Mouse (Mus musculus) ES-Bruce4 (cell line): Measurements from ENCODE around the gene 1700028P14Rik. TPM values are rescaled to one million over a fixed set of nuclear protein-coding genes. Genes with fewer than 3 reads are reported as not detected.
A peak's percentile ranks its signal among the peaks of the same experiment; 100 is the strongest.

ENCODE experiments used
- H3K27ac ChIP-seq: 2 replicates; pipeline ENCODE4 v1.5.1; 2012; ENCODE audit warnings: low read length, inconsistent platforms; ENCODE audit not compliant: insufficient read depth
- H3K27me3 ChIP-seq: 2 replicates; pipeline ENCODE4 v1.6.1; 2012; ENCODE audit warnings: mild to moderate bottlenecking, low read length, inconsistent platforms; ENCODE audit not compliant: control insufficient read depth, poor library complexity, insufficient read depth, severe bottlenecking
- H3K36me3 ChIP-seq: 2 replicates; pipeline ENCODE4 v1.6.1; 2012; ENCODE audit warnings: inconsistent platforms, mild to moderate bottlenecking, low read length, moderate library complexity; ENCODE audit not compliant: control insufficient read depth, poor library complexity, insufficient read depth, severe bottlenecking
- H3K4me1 ChIP-seq: one replicate; pipeline ENCODE4 v1.8.1; 2011; ENCODE audit warnings: low read length; ENCODE audit not compliant: control insufficient read depth, insufficient read depth
- H3K4me3 ChIP-seq: 2 replicates; pipeline ENCODE4 v1.5.1; 2011; ENCODE audit warnings: low read depth, mild to moderate bottlenecking, low read length
- H3K9ac ChIP-seq: 2 replicates; pipeline ENCODE4 v1.6.1; 2012; ENCODE audit warnings: low read depth, mild to moderate bottlenecking, inconsistent platforms; ENCODE audit not compliant: poor library complexity, severe bottlenecking
- H3K9me3 ChIP-seq: replicated peaks from 2 replicates; pipeline ENCODE4 v1.6.1; 2012; ENCODE audit warnings: mild to moderate bottlenecking, low read length, inconsistent platforms; ENCODE audit not compliant: control insufficient read depth, poor library complexity, insufficient read depth, severe bottlenecking
- CTCF ChIP-seq: IDR thresholded peaks from one replicate; pipeline ENCODE4 v1.8.1; 2011; ENCODE audit warnings: low read depth, low read length
- EP300 ChIP-seq: IDR thresholded peaks from 2 replicates; pipeline ENCODE4 v1.6.1; 2011; ENCODE audit warnings: low read depth, low read length; ENCODE audit not compliant: insufficient read depth
- POLR2A ChIP-seq: IDR thresholded peaks from one replicate; pipeline ENCODE4 v1.8.1; 2011; ENCODE audit warnings: low read length; ENCODE audit not compliant: insufficient read depth
- polyA plus RNA-seq: library from polyadenylated mRNA; stranded (reverse); fragments of >200 nt; gene quantifications from 2 replicates; pipeline ENCODE4 v1.2.4, GENCODE M21; 2011; ENCODE audit warnings: low read depth; ENCODE audit not compliant: missing spikeins, insufficient read depth, insufficient read length

The 1700028P14Rik gene
- polyA plus RNA-seq, 1 experiment = not detected

DNA sequence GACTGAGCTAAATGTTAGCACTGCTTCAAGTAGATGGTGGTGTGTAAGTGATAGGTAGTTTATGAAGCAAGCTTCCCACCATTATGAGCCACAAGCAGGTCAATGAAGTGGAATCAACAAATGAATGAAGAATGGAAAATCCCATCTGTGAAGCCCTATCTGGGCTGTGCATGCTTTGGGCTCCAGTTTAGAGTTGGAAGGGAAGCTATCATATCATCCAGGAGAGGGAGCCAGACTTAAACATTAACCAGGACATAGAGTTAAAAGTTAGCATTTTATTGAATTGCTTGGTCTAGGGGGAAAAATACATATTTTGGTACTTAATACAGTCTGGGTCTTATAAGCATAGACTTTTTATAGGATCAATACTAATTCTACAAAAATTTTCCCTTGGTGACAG is 107.0 kb downstream of the 1700028P14Rik start:
- Histone ChIP-seq H3K36me3 (no peaks in the 10 kb centered on the region), H3K4me3 (no peak overlapping the region), H3K27me3 (no peaks in the 10 kb centered on the region; the same call in 1 of the 2 replicates), H3K27ac (no peak overlapping the region), H3K9ac (no peak overlapping the region), H3K4me1 (no peaks in the 10 kb centered on the region), H3K9me3 (no peaks in the 10 kb centered on the region)
- TF ChIP-seq POLR2A = no peak
- TF ChIP-seq EP300 = no peak
- TF ChIP-seq CTCF = no peak

DNA sequence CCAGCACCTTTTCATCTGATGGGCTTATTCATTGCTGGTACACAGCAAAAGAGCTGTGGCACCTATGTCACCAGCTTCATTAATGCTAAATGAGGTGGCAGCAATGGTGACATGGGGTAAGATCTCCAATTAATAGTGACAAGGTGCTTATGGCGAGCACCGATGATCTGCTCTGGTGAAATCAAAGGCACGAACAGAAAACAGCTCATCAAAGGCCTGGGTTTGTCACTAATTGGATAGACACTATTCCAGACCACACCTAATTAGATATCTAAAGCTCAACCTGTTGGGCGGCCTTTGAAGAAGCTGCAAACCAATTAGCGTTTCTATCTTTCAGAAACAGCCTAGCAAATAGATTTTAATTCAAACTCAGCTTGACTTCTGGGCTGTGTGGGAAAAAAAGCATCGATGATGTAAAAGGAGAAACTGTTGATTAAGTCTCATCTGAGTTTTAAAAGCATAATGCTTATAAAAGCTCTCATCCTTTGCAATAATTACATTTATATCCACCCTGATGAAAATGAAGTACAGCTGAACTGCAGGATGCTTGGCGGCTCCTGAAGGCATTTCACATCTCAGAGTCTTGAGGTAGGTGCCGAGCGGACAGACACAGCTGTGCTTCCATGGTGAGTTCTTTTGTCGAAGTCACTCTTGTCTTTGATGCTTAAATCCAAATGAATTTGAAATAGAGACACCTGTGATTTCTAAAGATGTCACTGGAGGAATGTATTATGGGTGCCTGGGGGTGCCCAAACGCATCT is 109.2 kb downstream of the 1700028P14Rik start:
- no peaks in the 10 kb centered on the region for H3K27me3 ChIP-seq
- H3K9ac ChIP-seq = no peak overlapping the region
- TF ChIP-seq CTCF = no peak
- no peak overlapping the region for H3K27ac ChIP-seq
- H3K4me3 ChIP-seq = no peak overlapping the region
- H3K4me1 ChIP-seq = no peaks in the 10 kb centered on the region
- no peaks in the 10 kb centered on the region for H3K9me3 ChIP-seq
- no peaks in the 10 kb centered on the region for H3K36me3 ChIP-seq

DNA sequence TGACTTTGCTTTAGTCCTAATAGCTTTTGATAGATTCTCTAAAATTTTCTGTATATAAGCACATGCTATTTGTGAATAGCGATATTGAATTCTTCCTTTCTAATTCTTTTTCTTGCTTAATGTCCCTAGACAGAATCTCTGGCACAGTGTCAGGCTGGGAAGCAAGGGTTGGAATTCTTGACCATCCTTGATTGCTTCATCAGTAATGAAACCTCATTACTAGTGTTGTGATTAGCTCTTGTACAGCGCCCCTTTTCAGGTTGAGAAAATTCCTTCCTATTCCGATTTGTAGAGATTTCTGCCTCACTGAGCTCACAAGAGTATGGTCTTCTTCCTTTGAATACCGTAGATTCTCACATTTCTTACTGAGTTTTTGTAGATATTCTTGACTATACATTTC is 109.9 kb downstream of the 1700028P14Rik start:
- no peak for TF ChIP-seq EP300
- no peak for TF ChIP-seq CTCF
- no peak for TF ChIP-seq POLR2A
- Histone ChIP-seq H3K9me3 (no peaks in the 10 kb centered on the region), H3K27ac (no peak overlapping the region), H3K9ac (no peak overlapping the region), H3K4me1 (no peaks in the 10 kb centered on the region), H3K4me3 (no peak overlapping the region), H3K27me3 (no peaks in the 10 kb centered on the region), H3K36me3 (no peaks in the 10 kb centered on the region)

DNA sequence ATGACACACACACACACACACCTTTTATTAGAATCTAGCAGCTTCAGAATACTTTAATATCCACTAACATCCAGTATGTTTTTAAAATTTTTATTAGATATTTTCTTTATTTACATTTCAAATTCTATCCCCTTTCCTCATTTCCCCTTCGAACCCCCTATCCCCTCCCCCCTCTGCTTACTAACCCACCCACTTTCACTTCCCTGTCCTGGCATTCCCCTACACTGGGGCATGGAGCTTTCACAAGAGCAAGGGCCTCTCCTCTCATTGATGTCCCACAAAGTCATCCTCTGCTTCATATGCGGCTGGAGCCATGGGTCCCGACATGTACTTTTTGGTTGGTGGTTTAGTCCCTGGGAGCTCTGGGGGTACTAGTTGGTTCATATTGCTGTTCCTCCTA is 116.9 kb downstream of the 1700028P14Rik start:
- H3K4me1 ChIP-seq = no peaks in the 10 kb centered on the region
- no peaks in the 10 kb centered on the region for H3K27me3 ChIP-seq
- H3K9me3 ChIP-seq = no peaks in the 10 kb centered on the region
- H3K36me3 ChIP-seq = no peaks in the 10 kb centered on the region
- H3K27ac ChIP-seq = no peak overlapping the region
- no peak overlapping the region for H3K9ac ChIP-seq
- no peak overlapping the region for H3K4me3 ChIP-seq
- TF ChIP-seq EP300 (no peak), CTCF (no peak), POLR2A (no peak)

DNA sequence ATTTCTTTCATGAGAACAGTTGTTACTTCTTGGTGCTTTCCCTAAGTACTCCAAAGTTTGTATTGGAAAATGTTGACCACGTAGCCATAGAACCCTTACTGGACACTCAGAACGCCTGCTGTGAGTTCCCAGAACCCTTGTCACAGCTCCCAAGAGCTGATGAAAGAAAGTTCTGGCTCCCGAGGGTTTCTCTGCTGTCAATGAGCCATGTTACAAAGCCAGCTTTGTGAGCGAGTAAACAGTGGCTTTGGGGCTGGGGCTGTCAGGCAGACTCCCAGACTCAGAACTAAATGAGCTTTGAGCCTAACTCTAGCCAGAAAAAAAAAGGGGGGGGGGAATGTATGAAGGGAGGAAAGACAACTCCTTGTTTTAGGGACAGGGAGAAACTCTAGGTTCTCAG is 120.7 kb downstream of the 1700028P14Rik start:
- Histone ChIP-seq H3K27ac (no peak overlapping the region), H3K4me3 (no peak overlapping the region), H3K36me3 (no peaks in the 10 kb centered on the region), H3K9ac (no peak overlapping the region), H3K4me1 (no peaks in the 10 kb centered on the region), H3K9me3 (0 out of 2 replicates have a peak, but pooled peaks cover 2% of the 10 kb centered on the region), H3K27me3 (no peaks in the 10 kb centered on the region)
- TF ChIP-seq POLR2A (no peak), EP300 (no peak)

GRCm38 (mm10) chr19:23523711-23524110 is 128.9 kb downstream of the 1700028P14Rik start:
- H3K27ac ChIP-seq = no peak overlapping the region
- H3K27me3 ChIP-seq = no peaks in the 10 kb centered on the region
- no peak for TF ChIP-seq EP300
- peak; percentile 66 for TF ChIP-seq CTCF
- 0 out of 2 replicates have a peak, but pooled peaks cover 2% of the 10 kb centered on the region for H3K9me3 ChIP-seq
- no peak overlapping the region for H3K9ac ChIP-seq
- H3K4me3 ChIP-seq = no peak overlapping the region
- no peaks in the 10 kb centered on the region for H3K36me3 ChIP-seq
- H3K4me1 ChIP-seq = no peaks in the 10 kb centered on the region
